Mouse (Mus musculus) spleen, embryonic (tissue): ENCODE measurements around the gene Epo.

Source experiments
- CTCF ChIA-PET: fragments of 350-600 bp; sonication (Branson Sonifier 250); formaldehyde crosslinking; loops from one replicate; lab custom pipeline; 2022; lab: Charles Lee

Epo gene

DNA sequence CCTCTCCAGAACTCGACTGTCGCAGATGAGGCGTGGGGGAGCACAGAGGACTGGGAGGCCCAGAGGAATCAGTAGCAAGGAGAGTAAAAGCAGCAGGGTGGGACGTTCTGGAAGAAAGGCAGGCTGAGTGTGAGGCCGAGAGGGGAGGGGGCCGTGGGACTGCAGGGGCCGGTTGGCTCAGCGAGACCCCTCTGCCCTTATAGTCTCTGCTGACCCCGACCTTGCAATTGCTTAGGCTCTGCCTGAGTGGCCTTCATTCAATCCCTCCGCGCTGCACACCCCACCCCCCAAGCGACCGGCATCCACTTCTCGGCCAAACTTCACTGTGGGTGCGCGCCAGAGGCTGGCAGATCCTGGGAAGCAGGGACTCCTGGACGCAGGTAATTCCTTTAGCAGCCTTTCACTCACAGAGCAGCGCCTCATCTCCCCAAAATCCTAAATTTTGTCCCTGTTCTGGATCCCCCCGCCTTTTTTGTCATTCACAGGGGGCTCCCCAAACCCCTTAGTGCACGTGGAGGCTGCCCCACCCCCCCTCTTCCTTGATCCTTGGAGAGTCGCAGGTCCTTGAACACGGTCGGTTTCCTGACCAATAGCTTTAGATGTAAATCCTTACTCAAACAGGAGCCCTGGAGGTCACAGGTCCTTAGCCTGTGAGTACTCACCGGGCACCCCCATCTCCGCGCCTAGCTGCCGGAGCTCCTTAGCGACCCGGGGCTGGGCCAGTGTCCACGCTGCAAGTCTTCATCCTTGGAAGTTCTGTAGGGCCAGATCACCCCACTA is 47.8 kb downstream of the Epo start:
- CTCF ChIA-PET = interaction anchor here (0.6 kb wide), 2 partner anchors 32 to 1411 kb away, joined by 3 to 6 read pairs; no protein-coding TSS in a partner anchor

DNA sequence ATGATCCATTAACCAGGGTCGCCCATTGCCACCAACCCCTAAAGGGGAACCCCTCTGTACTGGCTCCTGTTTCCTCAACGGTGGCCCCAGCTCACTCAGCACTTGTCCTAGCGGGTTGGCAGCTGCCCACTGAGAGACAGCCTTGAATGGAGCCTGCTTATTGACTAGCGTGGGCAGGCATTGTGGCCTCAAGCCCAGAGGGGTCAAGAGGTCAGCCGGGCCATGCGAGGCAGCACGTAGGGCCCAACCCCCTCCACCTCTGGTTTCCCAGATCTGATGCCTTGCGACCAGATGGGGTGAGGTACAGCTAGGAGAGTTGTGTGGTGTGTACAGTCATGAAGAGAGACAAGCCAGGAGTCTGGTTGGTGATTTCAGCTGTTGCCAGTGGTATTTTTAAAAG is 51.1 kb downstream of the Epo start:
- CTCF ChIA-PET = no interaction called here

DNA sequence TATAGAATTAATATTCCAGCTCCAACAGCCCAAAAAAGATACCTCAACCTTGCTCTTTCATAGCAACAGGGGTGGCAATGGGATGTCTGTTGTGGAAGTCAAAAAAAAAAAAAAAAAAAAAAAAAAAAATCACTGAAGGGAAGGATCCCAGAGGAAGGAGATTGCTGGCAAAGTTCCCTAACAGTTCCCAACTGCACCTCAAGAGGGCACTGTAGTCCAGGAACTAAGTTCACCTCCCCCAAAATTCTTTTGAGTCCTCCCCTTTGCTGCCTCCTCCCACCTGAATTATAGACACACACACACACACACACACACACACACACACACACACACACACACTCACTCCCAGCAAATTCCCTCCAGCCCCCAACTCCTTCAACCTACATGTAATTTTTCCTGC is 51.9 kb downstream of the Epo start:
- CTCF ChIA-PET = interaction anchor here (0.6 to 0.7 kb wide), 2 partner anchors 88 to 198 kb away, joined by 4 to 5 read pairs; no protein-coding TSS in a partner anchor

DNA sequence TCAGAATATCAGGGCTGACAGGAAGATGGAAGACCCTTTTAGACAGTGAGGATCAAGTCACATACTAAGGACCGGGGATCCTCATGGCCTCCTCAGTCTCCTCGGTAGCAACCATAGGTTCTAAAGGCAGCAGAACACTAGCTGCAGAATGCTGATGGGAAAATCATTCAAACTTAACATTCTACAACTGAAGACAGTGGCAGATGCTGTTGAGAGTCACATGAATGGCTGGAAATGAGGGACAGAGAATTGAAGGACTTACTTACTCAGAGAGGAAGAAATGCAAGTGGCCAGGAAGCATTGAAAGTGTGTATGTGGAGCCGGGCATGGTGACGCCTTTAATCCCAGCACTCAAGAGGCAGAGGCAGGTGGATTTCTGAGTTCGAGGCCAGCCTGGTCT is 56.1 kb downstream of the Epo start, which contains the start of gene Zan:
Zan (minus strand) TSS at position 101 of the 400 bp plus-strand sequence.
- CTCF ChIA-PET = no interaction called here

DNA sequence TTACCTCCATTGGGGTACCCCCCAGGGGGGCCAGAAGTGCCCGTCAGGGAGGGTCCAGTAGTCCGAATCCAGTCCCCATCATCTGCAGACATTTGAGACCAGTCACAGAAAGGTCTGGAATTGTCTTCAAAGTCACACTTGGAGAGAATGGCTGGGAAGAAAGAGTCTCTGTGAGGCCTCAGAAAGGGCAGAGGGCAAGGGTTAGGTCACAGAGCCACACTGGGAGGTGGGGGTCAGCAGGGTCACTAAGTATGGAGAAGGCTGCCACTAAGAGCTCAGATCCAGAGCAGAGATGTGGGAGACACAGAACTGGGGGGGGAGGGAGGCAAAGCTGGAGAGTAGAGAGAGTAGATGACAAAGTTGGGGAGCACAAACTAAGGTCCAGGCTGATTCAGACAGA is 58.7 kb downstream of the Epo start:
- CTCF ChIA-PET = no interaction called here

DNA sequence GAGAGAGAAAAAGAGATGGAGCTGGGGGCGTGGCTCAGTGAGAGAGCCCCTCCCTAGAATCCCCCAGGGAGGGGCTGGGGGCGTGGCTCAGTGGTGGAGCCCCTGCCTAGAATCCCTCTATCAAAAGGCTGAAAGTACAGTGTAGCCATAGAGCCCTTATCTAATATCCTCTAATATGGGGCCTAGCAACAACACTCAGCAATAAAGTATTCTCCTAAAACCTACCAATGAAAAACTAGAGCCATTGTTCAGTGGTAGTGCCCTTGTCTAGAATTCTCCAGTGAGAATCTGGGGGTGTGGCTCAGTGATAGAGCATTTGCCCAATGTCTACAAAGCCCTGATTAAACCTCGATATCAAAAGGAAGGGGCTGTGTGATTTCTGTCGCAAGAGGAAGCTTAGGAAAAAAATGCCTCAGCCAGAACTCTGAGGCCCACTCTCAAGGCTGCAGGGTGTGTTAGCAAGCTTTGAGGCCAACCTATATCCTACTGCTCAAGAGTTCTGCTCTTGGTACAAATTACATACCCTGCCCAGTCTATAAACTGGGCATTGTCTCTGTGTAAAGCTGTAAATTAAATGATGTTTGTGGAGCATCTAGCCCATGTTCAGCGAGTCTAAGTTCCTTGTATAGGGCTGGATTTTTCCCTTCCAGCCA is 60.7 kb downstream of the Epo start:
- CTCF ChIA-PET = no interaction called here

DNA sequence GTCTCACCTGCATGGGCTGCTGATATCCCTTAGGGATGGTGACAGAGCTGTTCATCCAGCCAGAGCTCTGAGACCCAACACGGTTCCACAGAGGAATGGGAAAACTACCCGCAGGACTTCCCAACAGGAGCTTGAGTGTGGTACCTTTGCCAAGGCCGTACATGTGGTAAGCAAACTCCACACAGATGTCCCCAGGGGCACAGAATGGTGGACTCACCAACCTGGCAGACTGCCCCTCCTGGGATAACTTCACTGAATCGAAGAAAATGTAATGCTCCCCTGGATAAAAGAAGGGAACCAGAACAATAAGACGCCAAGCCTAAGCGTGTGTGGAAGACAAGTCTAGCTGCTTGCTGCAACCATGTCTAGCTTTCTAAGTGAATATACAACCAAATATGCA is 66.1 kb downstream of the Epo start:
- CTCF ChIA-PET = no interaction called here

DNA sequence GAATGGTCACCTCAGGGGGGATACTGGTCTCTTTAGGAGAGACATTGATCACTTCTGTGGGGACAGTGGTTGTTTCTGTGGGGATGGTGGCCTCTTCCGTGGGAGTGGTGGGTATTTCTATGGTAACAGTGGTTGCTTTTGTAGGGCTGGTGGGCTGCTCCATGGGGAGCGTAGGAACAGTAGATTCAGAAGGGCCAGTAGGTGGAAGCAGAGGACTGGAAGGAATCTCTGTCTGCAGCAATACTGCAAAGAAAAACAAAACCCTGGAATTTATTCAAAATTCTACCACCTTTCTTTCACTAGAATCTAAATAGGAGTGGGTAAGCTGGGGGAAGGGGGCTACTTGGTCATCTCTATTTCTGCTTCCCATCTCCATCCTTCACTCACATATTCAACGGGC is 68.0 kb downstream of the Epo start:
- CTCF ChIA-PET = no interaction called here

DNA sequence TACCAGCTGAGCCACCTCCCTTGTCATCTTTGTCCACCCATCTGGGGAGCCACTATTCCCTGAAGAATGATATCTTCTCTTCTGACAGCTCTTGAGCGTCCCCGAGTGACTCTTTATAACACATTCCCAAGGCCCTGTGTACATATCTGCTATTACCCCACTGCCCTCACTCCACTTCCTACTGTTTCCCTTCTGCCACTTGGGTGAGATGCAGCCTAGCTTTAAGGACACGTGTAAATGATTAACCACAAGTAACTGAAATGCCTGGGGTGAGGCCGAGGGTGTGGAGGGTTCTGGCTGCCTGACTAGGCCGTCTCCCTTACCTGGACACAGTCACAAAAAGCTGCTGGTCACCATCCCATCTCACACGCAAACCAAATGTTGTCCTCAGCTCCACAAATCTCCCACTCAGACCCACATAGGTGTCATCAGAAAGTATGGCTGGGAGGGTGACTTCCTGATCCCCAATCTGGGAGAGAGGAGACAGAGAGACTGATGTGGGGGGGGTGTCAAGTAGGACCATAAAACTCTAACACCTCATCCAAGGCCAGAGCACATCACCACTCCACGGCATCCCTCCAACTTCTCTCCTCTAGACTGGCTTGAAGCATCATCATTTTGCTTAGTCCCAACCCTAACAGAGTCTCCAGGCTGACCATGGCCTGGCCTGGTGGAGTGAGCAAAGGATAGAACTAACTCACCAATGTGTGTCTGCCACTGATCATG is 77.0 kb downstream of the Epo start:
- CTCF ChIA-PET = interaction anchor here (0.6 kb wide), 1 partner anchor 64 kb away, joined by 3 read pairs; no protein-coding TSS in a partner anchor

DNA sequence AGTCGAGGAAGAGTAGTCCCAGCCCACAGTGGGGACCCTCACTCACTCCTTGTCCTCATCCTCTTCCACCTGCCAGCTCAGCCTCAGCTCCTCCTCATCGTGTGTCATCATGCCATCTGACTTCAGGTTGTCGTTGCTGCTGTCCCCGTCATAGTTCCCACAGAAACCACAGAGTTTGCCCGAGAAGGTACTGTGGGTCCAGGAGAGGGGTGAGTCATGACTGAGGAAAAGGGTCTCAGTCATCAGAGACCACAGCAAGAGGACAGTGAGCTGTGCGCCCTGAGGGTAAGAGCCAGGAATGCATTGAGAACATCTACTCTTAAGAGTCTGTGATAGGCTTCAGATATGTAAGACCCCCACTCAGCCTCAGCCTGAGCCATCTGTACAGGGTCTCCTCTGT is 77.8 kb downstream of the Epo start:
- CTCF ChIA-PET = interaction anchor here (0.6 kb wide), 1 partner anchor 65 kb away, joined by 3 read pairs; no protein-coding TSS in a partner anchor

DNA sequence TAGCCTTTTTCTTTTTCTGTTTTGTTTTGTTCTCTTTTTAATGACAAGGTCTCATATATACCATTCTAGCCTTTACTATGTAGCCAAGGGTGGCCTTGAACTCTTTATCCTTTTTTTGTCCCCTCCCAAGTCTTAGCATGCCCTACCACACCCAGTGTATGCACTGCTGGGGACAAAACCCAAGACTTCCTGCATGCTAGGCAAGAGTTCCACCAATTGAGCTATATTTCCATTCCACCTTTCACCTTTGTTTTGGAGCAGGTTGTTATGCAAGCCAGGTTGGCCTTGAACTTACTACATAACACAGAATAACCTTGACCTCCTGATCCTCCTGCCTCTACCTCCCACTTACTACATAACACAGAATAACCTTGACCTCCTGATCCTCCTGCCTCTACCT is 87.5 kb downstream of the Epo start:
- CTCF ChIA-PET = no interaction called here

DNA sequence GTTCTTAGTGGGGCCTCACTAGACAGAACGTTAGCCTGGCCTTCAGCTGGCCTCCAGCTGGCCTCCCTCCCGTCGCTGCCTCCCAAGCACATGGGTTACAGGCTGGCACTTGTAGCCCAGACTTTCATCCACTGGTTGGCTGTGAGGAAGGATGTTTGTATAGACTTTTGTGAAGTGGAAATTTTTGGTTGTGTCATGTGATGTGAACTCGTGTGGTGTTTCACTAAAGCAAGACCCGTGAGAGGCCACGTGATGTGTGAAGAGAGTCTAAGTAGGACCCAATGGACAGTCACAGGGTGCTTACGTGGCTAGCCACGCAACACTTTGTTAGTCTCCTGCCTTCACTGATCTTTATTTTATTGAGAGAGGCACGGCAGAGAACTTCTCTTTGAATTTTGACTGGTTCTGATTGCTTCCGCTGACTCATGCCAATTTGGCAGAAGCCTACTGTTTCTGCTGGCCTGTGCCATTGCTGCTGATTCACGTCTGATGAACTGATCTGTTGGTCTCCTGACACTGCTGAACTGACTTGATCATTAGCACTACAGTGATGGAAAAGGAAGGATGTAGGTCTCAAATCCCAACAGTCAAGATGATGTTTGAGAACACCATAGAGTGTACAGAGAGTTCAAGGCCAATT is 92.7 kb downstream of the Epo start:
- CTCF ChIA-PET = no interaction called here

DNA sequence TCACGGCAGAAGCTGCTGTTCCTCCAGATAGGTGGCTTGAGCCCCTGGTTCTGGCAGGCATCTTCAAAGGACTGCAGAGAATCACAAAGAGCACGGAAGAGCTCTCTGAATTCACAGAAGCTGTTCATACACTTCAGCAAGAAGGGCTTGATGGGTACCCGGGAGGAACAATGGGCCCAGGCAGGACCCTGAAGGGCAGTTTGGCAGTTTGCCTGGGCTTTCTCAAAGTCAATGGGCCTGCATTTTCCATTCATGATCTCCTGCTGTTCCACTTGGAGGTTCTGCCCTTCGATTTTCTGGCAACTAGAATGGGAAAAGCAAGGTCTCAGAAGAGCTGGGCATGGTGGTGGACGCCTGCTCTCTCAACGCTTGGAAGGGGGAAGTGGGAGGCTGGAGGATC is 99.2 kb downstream of the Epo start:
- CTCF ChIA-PET = no interaction called here
